Mouse (Mus musculus): ENCODE measurements at regions not wholly inside any gene's neighbourhood (a gene's known extent, or its start where the extent isn't known, plus 50 kb on each side); places are given as distances from the start of the nearest gene placed in this dataset.

DNA sequence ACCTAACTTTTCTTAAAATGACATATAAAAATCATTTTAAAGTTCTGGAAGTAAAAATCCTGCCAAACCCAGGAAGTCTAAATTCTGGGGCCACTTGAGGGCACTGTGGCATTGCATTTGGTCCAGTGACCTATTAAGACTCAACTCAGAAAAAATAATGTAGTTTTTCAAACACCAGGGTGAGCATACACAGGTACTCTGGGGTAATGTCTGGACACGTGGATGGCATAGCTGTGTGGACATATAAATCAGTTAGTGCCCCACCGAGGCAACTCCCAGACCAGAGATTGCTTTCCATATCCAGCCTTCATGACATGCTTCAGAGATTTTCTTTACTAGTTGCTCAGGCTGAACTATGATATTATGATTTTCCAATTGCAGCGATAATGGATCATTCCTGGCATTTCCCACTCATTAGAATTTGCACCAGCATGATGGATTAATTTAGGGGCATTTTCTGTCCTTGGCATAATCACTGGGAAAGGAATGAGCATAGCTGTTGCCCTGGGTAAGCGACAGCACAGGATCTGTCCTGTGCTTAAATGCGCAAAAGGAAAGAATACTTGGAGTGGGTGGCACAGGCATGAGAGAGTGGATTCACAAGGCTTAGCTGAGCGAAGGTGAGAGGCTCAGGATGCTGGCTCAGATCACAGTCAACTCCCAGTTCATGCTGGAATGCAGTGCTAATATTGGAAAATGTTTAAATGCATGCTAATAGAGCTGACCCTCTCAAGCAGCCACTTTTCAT lies 1526.6 kb upstream of the Cdh8 start:
- no peak for DNase-seq

DNA sequence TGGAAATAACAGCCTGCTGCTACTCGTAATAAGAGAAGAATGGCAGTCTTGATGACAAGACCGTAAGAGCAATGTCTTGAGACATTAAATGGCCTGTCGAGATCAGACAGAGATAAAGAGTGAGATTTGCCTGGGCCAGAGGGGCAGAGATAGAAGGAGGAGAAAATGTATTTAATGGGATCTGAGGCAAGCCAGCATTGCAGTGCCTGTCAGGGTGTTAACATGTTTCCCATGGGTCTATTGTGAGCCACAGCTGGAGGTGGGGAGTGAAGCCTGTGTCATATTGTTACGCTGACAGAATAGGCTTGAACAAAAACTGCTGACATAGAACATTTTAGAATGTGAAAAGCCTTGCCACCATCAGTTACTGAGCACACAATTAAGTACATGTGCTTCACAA lies 1523.3 kb upstream of the Cdh8 start:
- DNase-seq, result no peak

DNA sequence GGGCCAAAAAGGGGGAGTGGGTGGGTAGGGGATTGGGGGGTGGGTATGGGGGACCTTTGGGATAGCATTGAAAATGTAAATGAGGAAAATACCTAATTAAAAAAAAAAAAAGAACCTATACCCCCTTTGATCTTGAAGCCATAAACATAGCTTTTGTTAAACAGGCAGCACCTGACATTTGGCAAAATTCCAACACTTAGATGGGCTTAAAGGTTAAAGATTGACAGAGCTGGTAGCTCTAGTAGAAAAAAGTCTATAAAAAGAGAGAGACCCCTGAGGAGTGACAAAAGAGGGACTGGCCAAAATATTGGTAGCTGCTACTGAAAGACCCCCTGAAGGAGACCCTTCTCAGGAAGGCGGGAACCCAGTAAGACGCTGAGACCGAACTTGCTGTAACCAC lies 1474.0 kb upstream of the Cdh8 start:
- no peak for DNase-seq

DNA sequence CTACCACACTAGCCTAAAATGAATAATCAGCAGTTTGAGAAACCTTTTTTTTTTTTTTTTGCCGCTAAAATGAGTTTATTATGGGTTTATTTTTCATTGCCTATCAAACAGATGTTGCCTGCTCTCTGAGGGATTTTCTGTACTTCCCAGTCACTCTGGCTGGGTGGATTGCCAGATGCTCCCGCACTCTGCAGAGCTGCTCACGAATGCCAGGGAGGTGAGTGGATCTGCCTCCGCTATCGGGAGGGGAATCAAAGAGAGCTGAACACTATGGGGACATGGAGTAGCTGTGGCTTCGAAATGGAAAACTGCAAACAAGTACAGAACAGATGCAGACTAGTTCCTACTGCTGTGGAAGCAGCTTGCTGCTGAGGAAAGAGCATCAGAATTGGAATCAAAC lies 1449.4 kb upstream of the Cdh8 start:
- DNase-seq, result no peak

DNA sequence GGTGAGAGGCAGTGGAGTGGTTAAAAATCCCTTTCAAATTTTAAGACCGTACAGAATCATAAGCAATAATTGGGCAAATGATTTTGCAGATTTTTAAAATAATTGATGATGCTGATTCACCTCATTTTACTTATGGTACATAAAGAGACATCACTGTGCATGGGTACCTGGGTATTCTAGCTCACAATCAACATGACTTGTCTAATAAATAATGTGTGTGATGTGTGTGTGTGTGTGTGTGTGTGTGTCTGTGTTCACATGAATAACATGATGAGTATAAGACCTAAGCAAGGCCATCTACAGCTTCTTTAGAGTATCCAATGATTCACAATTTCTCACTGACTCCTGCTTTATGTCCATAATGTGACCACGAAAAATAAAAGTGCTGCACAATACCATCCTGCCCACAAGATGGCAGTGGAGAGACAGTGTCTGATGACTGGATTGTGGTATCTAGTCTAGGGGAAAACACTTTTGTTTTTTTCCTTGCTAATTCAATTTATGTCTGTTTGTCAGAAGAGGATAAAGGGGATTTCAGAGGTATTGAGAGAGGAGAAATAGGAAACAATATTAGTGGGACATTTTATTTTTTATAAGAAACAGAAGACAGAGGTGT lies 1434.7 kb upstream of the Cdh8 start:
- DNase-seq, result peak; percentile 21
